Mouse (Mus musculus) G1E (cell line): ENCODE results near the gene Kmt5a.

Source experiments
- CTCF ChIP-seq: IDR thresholded peaks from 2 replicates; pipeline ENCODE4 v1.5.1; 2012; ENCODE audit warnings: low read depth, low read length, inconsistent platforms, mixed read lengths
- GATA2 ChIP-seq: IDR thresholded peaks from 2 replicates; pipeline ENCODE4 v1.6.1; 2012; ENCODE audit warnings: low read depth, low read length, inconsistent platforms, borderline replicate concordance
- POLR2AphosphoS5 ChIP-seq: IDR thresholded peaks from 2 replicates; pipeline ENCODE4 v1.6.1; 2012; ENCODE audit warnings: low read depth, low read length, inconsistent platforms; ENCODE audit not compliant: insufficient replicate concordance
- TAL1 ChIP-seq: conservative IDR thresholded peaks from 2 replicates; pipeline ENCODE4 v1.6.1; 2012; ENCODE audit warnings: low read depth, low read length, inconsistent platforms, mixed read lengths

- no peak for TF ChIP-seq CTCF
- TF ChIP-seq GATA2: no peak
- TF ChIP-seq POLR2AphosphoS5: no peak
- TF ChIP-seq TAL1: no peak
Observed at GRCm38 (mm10) chr5:124482436-124482965, 42.8 kb downstream of the Kmt5a start.
